Mouse (Mus musculus) E14TG2a.4 (cell line): ENCODE measurements at regions not wholly inside any gene's neighbourhood (a gene's known extent, or its start where the extent isn't known, plus 50 kb on each side); places are given as distances from the start of the nearest gene placed in this dataset.
A peak's percentile ranks its signal among the peaks of the same experiment; 100 is the strongest.

Source experiments
- H3K27me3 ChIP-seq: 2 replicates; pipeline ENCODE4 v1.6.1; 2014; ENCODE audit warnings: low read length, control low read depth; ENCODE audit not compliant: insufficient read depth
- H3K36me3 ChIP-seq: 2 replicates; pipeline ENCODE4 v1.6.1; 2014; ENCODE audit warnings: low read length, control low read depth; ENCODE audit not compliant: insufficient read depth
- H3K4me1 ChIP-seq: replicated peaks from 2 replicates; pipeline ENCODE4 v1.6.1; 2014; ENCODE audit warnings: low read depth, low read length, control low read depth
- H3K4me3 ChIP-seq: replicated peaks from 2 replicates; pipeline ENCODE4 v1.5.1; 2014; ENCODE audit warnings: mild to moderate bottlenecking, low read length
- H3K9me3 ChIP-seq: 2 replicates; pipeline ENCODE4 v1.6.1; 2014; ENCODE audit warnings: low read length, control low read depth
- CTCF ChIP-seq: conservative IDR thresholded peaks from 2 replicates; pipeline ENCODE4 v1.5.1; 2014; ENCODE audit warnings: low read length
- NANOG ChIP-seq: IDR thresholded peaks from 2 replicates; pipeline ENCODE4 v1.6.1; 2014; ENCODE audit warnings: borderline replicate concordance, low read length, mixed read lengths
- POU5F1 ChIP-seq: IDR thresholded peaks from 2 replicates; pipeline ENCODE4 v1.6.1; 2014; ENCODE audit warnings: low read length, borderline replicate concordance

- H3K4me3 ChIP-seq = no peak overlapping the region
- no peaks in the 10 kb centered on the region for H3K9me3 ChIP-seq
- no peaks in the 10 kb centered on the region for H3K27me3 ChIP-seq
- TF ChIP-seq POU5F1 (no peak), CTCF (no peak), NANOG (no peak)
- H3K36me3 ChIP-seq = no peaks in the 10 kb centered on the region
- no peaks in the 10 kb centered on the region for H3K4me1 ChIP-seq
Measured at GRCm38 (mm10) chr13:10557559-10557958, 196.9 kb upstream of the Chrm3 start.

- Histone ChIP-seq H3K36me3 (no peaks in the 10 kb centered on the region), H3K4me3 (no peak overlapping the region), H3K4me1 (no peaks in the 10 kb centered on the region), H3K27me3 (no peaks in the 10 kb centered on the region), H3K9me3 (no peaks in the 10 kb centered on the region)
- TF ChIP-seq POU5F1 (no peak), CTCF (no peak)
Measured at GRCm38 (mm10) chr13:10554595-10554994, 193.9 kb upstream of the Chrm3 start.

GRCm38 (mm10) chr13:10542723-10543122, 182.1 kb upstream of the Chrm3 start:
- Histone ChIP-seq H3K27me3 (no peaks in the 10 kb centered on the region), H3K4me3 (no peak overlapping the region), H3K4me1 (no peaks in the 10 kb centered on the region), H3K9me3 (no peaks in the 10 kb centered on the region), H3K36me3 (no peaks in the 10 kb centered on the region)
- TF ChIP-seq CTCF = no peak
- no peak for TF ChIP-seq POU5F1
- TF ChIP-seq NANOG = no peak

- TF ChIP-seq CTCF (no peak), POU5F1 (no peak), NANOG (no peak)
- Histone ChIP-seq H3K4me1 (no peaks in the 10 kb centered on the region), H3K9me3 (no peaks in the 10 kb centered on the region), H3K36me3 (no peaks in the 10 kb centered on the region), H3K27me3 (no peaks in the 10 kb centered on the region), H3K4me3 (no peak overlapping the region)
Measured at GRCm38 (mm10) chr13:10540197-10540940, 179.7 kb upstream of the Chrm3 start.

GRCm38 (mm10) chr13:10538927-10539326, 178.3 kb upstream of the Chrm3 start:
- TF ChIP-seq CTCF = peak; percentile 79
- no peak for TF ChIP-seq NANOG
- Histone ChIP-seq H3K9me3 (no peaks in the 10 kb centered on the region), H3K4me1 (no peaks in the 10 kb centered on the region), H3K36me3 (no peaks in the 10 kb centered on the region), H3K27me3 (no peaks in the 10 kb centered on the region), H3K4me3 (no peak overlapping the region)

GRCm38 (mm10) chr13:10527251-10527650, 166.6 kb upstream of the Chrm3 start:
- no peaks in the 10 kb centered on the region for H3K4me1 ChIP-seq
- no peaks in the 10 kb centered on the region for H3K36me3 ChIP-seq
- no peak overlapping the region for H3K4me3 ChIP-seq
- TF ChIP-seq NANOG = no peak
- no peak for TF ChIP-seq POU5F1
- TF ChIP-seq CTCF = no peak
- H3K27me3 ChIP-seq = no peaks in the 10 kb centered on the region
- H3K9me3 ChIP-seq = peaks cover 6% of the 10 kb centered on the region; the same call in 1 of the 2 replicates

GRCm38 (mm10) chr13:10526470-10527207, 166.0 kb upstream of the Chrm3 start:
- no peaks in the 10 kb centered on the region for H3K4me1 ChIP-seq
- TF ChIP-seq NANOG (no peak), POU5F1 (no peak), CTCF (no peak)
- H3K4me3 ChIP-seq = no peak overlapping the region
- H3K36me3 ChIP-seq = no peaks in the 10 kb centered on the region
- H3K9me3 ChIP-seq = peaks cover 6% of the 10 kb centered on the region; the same call in 1 of the 2 replicates
- H3K27me3 ChIP-seq = no peaks in the 10 kb centered on the region

GRCm38 (mm10) chr13:10504211-10504610, 143.6 kb upstream of the Chrm3 start:
- Histone ChIP-seq H3K9me3 (no peaks in the 10 kb centered on the region), H3K36me3 (no peaks in the 10 kb centered on the region), H3K27me3 (no peaks in the 10 kb centered on the region), H3K4me1 (no peaks in the 10 kb centered on the region), H3K4me3 (no peak overlapping the region)
- TF ChIP-seq CTCF = no peak
